Mouse (Mus musculus) lung, embryonic 16.5 days (tissue): ENCODE measurements around the gene Rcbtb1. TPM values are rescaled to one million over a fixed set of nuclear protein-coding genes. Genes with fewer than 3 reads are reported as not detected.

ENCODE experiments used
- ATAC-seq: fragments of 200-750 bp; cut with Nextera tagmentation; 2 replicates; pipeline ENCODE4 v1.8.0; 2017; ENCODE audit warnings: low read depth, mild to moderate bottlenecking, moderate library complexity
- H3K27ac ChIP-seq: fragments of 300-500 bp; sonication (generic); 2 replicates; pipeline ENCODE4 v1.5.1; 2014; ENCODE audit warnings: mild to moderate bottlenecking, control low read depth, low read length
- H3K27me3 ChIP-seq: fragments of 300-500 bp; sonication (generic); 2 replicates; pipeline ENCODE4 v1.6.1; 2014; ENCODE audit warnings: low read depth, low read length, mixed read lengths; ENCODE audit not compliant: control insufficient read depth, insufficient read depth
- H3K36me3 ChIP-seq: fragments of 300-500 bp; sonication (generic); 2 replicates; pipeline ENCODE4 v1.6.1; 2014; ENCODE audit warnings: low read length; ENCODE audit not compliant: control insufficient read depth, insufficient read depth
- H3K4me1 ChIP-seq: fragments of 300-500 bp; sonication (generic); replicated peaks from 2 replicates; pipeline ENCODE4 v1.6.1; 2014; ENCODE audit warnings: low read length, mixed read lengths; ENCODE audit not compliant: control insufficient read depth, insufficient read depth
- H3K4me2 ChIP-seq: fragments of 300-500 bp; sonication (generic); 2 replicates; pipeline ENCODE4 v1.6.1; 2014; ENCODE audit warnings: low read depth, low read length, control low read depth
- H3K4me3 ChIP-seq: fragments of 300-500 bp; sonication (generic); 2 replicates; pipeline ENCODE4 v1.5.1; 2014; ENCODE audit warnings: mild to moderate bottlenecking, low read length, control low read depth
- H3K9ac ChIP-seq: fragments of 300-500 bp; sonication (generic); 2 replicates; pipeline ENCODE4 v1.6.1; 2014; ENCODE audit warnings: low read length, control low read depth
- H3K9me3 ChIP-seq: fragments of 300-500 bp; sonication (generic); 2 replicates; pipeline ENCODE4 v1.6.1; 2016; ENCODE audit warnings: low read length; ENCODE audit not compliant: control insufficient read depth
- WGBS: fragments of 180-500 bp; shearing (Covaris S2); extraction: QIAGEN DNeasy Blood & Tissue Kit; methylation state at CpG from one replicate; pipeline ENCODE4 v1.1.7; 2014; 5-methylcytosine and 5-hydroxymethylcytosine counted together
- polyA plus RNA-seq: library from polyadenylated mRNA; unstranded; fragments of >200 nt; fragmentation: Nextera tagmentation; extraction: Ambion mirVana; gene quantifications from 2 replicates; pipeline ENCODE4 v1.2.1, GENCODE M21; 2015

Rcbtb1 gene
- polyA plus RNA-seq: 40.3 and 43.5 TPM in 2 replicates

- Histone ChIP-seq H3K4me1 (peaks cover 11% of the 10 kb centered on the region; the same call in 1 of the 2 replicates), H3K4me2 (peak within 1 kb of the TSS; percentile 67)
- peak; percentile 97 for ATAC-seq
These were observed at the start of gene Rcbtb1 for GRCm38 (mm10) chr14:59200711-59201603. Gene Rcbtb1, plus strand, starts transcription at chr14:59201209.

GRCm38 (mm10) chr14:59155589-59155988, 45.4 kb upstream of the Rcbtb1 start:
- Histone ChIP-seq H3K4me1 (no peaks in the 10 kb centered on the region), H3K36me3 (no peaks in the 10 kb centered on the region), H3K27me3 (no peaks in the 10 kb centered on the region), H3K4me3 (no peak overlapping the region), H3K9ac (no peak overlapping the region), H3K4me2 (no peak overlapping the region), H3K27ac (no peak overlapping the region; the same call in 1 of the 2 replicates), H3K9me3 (no peaks in the 10 kb centered on the region)
- 73% methylated on average over 2 of the region's 2 CpGs for WGBS
- ATAC-seq: no peak

More at GRCm38 (mm10) chr14:59200711-59201603, at the start of gene Rcbtb1:
- Histone ChIP-seq H3K9me3 (no peaks in the 10 kb centered on the region), H3K9ac (peak within 1 kb of the TSS; percentile 99), H3K27ac (peak within 1 kb of the TSS; percentile 94), H3K36me3 (no peaks in the 10 kb centered on the region), H3K27me3 (no peaks in the 10 kb centered on the region), H3K4me3 (peak within 1 kb of the TSS; percentile 92)
- WGBS: under 1% methylated on average over 84 of the region's 96 CpGs

GRCm38 (mm10) chr14:59157016-59157698, 43.9 kb upstream of the Rcbtb1 start:
- Histone ChIP-seq H3K27me3 (no peaks in the 10 kb centered on the region), H3K36me3 (no peaks in the 10 kb centered on the region), H3K9ac (no peak overlapping the region), H3K27ac (no peak overlapping the region), H3K9me3 (no peaks in the 10 kb centered on the region), H3K4me3 (no peak overlapping the region), H3K4me2 (no peak overlapping the region), H3K4me1 (no peaks in the 10 kb centered on the region)
- ATAC-seq: no peak
- WGBS: 48% methylated on average over 3 of the region's 3 CpGs

GRCm38 (mm10) chr14:59178649-59179048, 22.4 kb upstream of the Rcbtb1 start, which contains the start of gene Gm5142:
Gene Gm5142, minus strand, starts transcription at chr14:59178749.
- no peak within 1 kb of the TSS for H3K4me2 ChIP-seq
- WGBS: 90% methylated on average over 3 of the region's 3 CpGs
- ATAC-seq: no peak

GRCm38 (mm10) chr14:59182732-59183131, 18.3 kb upstream of the Rcbtb1 start:
- Histone ChIP-seq H3K9ac (no peak overlapping the region), H3K36me3 (no peaks in the 10 kb centered on the region), H3K4me1 (no peaks in the 10 kb centered on the region), H3K4me3 (no peak overlapping the region), H3K27me3 (no peaks in the 10 kb centered on the region), H3K9me3 (no peaks in the 10 kb centered on the region), H3K27ac (no peak overlapping the region), H3K4me2 (no peak overlapping the region)
- 79% methylated on average over 2 of the region's 2 CpGs for WGBS
- no peak for ATAC-seq

More at GRCm38 (mm10) chr14:59178649-59179048, 22.4 kb upstream of the Rcbtb1 start, which contains the start of gene Gm5142:
- Histone ChIP-seq H3K9me3 (no peaks in the 10 kb centered on the region), H3K4me3 (no peak within 1 kb of the TSS), H3K27me3 (no peaks in the 10 kb centered on the region), H3K36me3 (no peaks in the 10 kb centered on the region), H3K27ac (no peak within 1 kb of the TSS), H3K9ac (no peak within 1 kb of the TSS), H3K4me1 (no peaks in the 10 kb centered on the region)

GRCm38 (mm10) chr14:59185514-59185913, 15.5 kb upstream of the Rcbtb1 start:
- H3K27ac ChIP-seq: no peak overlapping the region
- H3K9me3 ChIP-seq: no peaks in the 10 kb centered on the region
- ATAC-seq: no peak

GRCm38 (mm10) chr14:59186121-59186520, 14.9 kb upstream of the Rcbtb1 start:
- H3K36me3 ChIP-seq: no peaks in the 10 kb centered on the region
- H3K9me3 ChIP-seq: no peaks in the 10 kb centered on the region
- H3K4me1 ChIP-seq: no peaks in the 10 kb centered on the region
- no peak overlapping the region for H3K4me3 ChIP-seq
- no peak for ATAC-seq
- WGBS: 72% methylated on average over 2 of the region's 2 CpGs
- no peaks in the 10 kb centered on the region for H3K27me3 ChIP-seq
- no peak overlapping the region for H3K27ac ChIP-seq
- no peak overlapping the region for H3K9ac ChIP-seq
- H3K4me2 ChIP-seq: no peak overlapping the region

More at GRCm38 (mm10) chr14:59185514-59185913, 15.5 kb upstream of the Rcbtb1 start:
- Histone ChIP-seq H3K9ac (no peak overlapping the region), H3K27me3 (no peaks in the 10 kb centered on the region), H3K4me3 (no peak overlapping the region), H3K36me3 (no peaks in the 10 kb centered on the region), H3K4me1 (no peaks in the 10 kb centered on the region), H3K4me2 (no peak overlapping the region)

- Histone ChIP-seq H3K9ac (peak overlapping the region; percentile 99), H3K9me3 (no peaks in the 10 kb centered on the region), H3K36me3 (no peaks in the 10 kb centered on the region), H3K27ac (peak overlapping the region; percentile 94), H3K27me3 (no peaks in the 10 kb centered on the region), H3K4me2 (peak overlapping the region; percentile 67), H3K4me1 (peaks cover 11% of the 10 kb centered on the region; the same call in 1 of the 2 replicates), H3K4me3 (peak overlapping the region; percentile 92)
- ATAC-seq: no peak
- WGBS: under 1% methylated on average over 21 of the region's 21 CpGs
These were observed 701 bp downstream of the Rcbtb1 start for GRCm38 (mm10) chr14:59201604-59202215.

- no peaks in the 10 kb centered on the region for H3K36me3 ChIP-seq
- no peak overlapping the region for H3K4me2 ChIP-seq
- H3K27me3 ChIP-seq: no peaks in the 10 kb centered on the region
- no peak overlapping the region for H3K27ac ChIP-seq
- peaks cover 11% of the 10 kb centered on the region; the same call in 1 of the 2 replicates for H3K4me1 ChIP-seq
- 41% methylated on average over 7 of the region's 7 CpGs for WGBS
- no peak overlapping the region for H3K4me3 ChIP-seq
- ATAC-seq: no peak
- no peaks in the 10 kb centered on the region for H3K9me3 ChIP-seq
- no peak overlapping the region for H3K9ac ChIP-seq
These were observed 4.5 kb downstream of the Rcbtb1 start for GRCm38 (mm10) chr14:59205461-59205860.
